Comparison of ENCODE assay signal across 26 mouse cellular contexts in genomic region chrX:11892396-11892795, GRCm38 (mm10).
DNase-seq lines count a peak whose midpoint lies in the region; ATAC-seq and TF ChIP-seq lines count a peak whose summit lies in the region.
"Had no signal": no experiment of that assay in that cellular context is flagged by ENCODE, and none has a peak within 500 bp of the region (broad histone marks: within the 10 kb centered on the region; RNA-seq: fewer than 3 reads in every experiment).

No protein-coding gene starts in this region.

- intact Hi-C loops in left cerebral cortex, postnatal 14 days (cut with DNase I) = no loop called here

- H3K27me3 ChIP-seq in spleen, adult 2 months (ENCODE audit: control insufficient read depth, insufficient read depth, low read length) = no peaks in the 10 kb centered on the region; the same call in 1 of the 2 replicates
- no peaks in the 10 kb centered on the region for H3K27me3 ChIP-seq in splenic B cell, adult 2 months (ENCODE audit: control insufficient read depth, insufficient read depth, low read length, poor library complexity, severe bottlenecking)
- no peaks in the 10 kb centered on the region for H3K27me3 ChIP-seq in thymus, adult 2 months (ENCODE audit: control insufficient read depth, insufficient read depth, low read length)

- no peak for TF ChIP-seq POLR2A in spleen, adult 2 months (IDR thresholded peaks at IDR 0.05; ENCODE audit: low read depth, low read length)
- no peak for TF ChIP-seq POLR2A in thymus, adult 2 months (IDR thresholded peaks at IDR 0.05; ENCODE audit: control insufficient read depth, extremely low read depth, insufficient read depth, low read length, poor library complexity)

- no peaks in the 10 kb centered on the region for H3K36me3 ChIP-seq in spleen, adult 2 months (ENCODE audit: control insufficient read depth, insufficient read depth, low read length)
- H3K36me3 ChIP-seq in splenic B cell, adult 2 months (ENCODE audit: control insufficient read depth, insufficient read depth, low read length, poor library complexity, severe bottlenecking) = no peaks in the 10 kb centered on the region
- H3K36me3 ChIP-seq in thymus, adult 2 months (ENCODE audit: control insufficient read depth, insufficient read depth, low read length) = no peaks in the 10 kb centered on the region
- H3K36me3 ChIP-seq: forebrain, embryonic 10.5 days; G1E; heart, embryonic 12.5 days; heart, embryonic 15.5 days had no signal

- no peak for TF ChIP-seq CTCF in spleen, adult 2 months (IDR thresholded peaks at IDR 0.05; ENCODE audit: extremely low read depth, insufficient read depth, insufficient read length, insufficient replicate concordance)
- no peak for TF ChIP-seq CTCF in thymus, adult 2 months (IDR thresholded peaks at IDR 0.05; ENCODE audit: borderline replicate concordance, control insufficient read depth, extremely low read depth, insufficient read depth, low read length, poor library complexity)

- ATAC-seq in neutrophil, adult 5-6 weeks (ENCODE audit: extremely low read depth, insufficient number of reproducible peaks, low FRiP score, poor library complexity, severe bottlenecking) = peak; percentile 77
- ATAC-seq: forebrain, embryonic 13.5 days; forebrain, postnatal 0 days; hindbrain, postnatal 0 days; Patski had no signal

- H3K27ac ChIP-seq in spleen, adult 2 months (ENCODE audit: insufficient read depth, low read length) = peak overlapping the region; percentile 58
- H3K27ac ChIP-seq in thymus, adult 2 months (ENCODE audit: control insufficient read depth, insufficient read depth, low read length) = no peak overlapping the region
- H3K27ac ChIP-seq: forebrain, embryonic 10.5 days; forebrain, embryonic 13.5 days; gastrocnemius, adult 2 months; heart, embryonic 15.5 days; hindbrain, embryonic 14.5 days; hindbrain, postnatal 0 days had no signal

- H3K4me1 ChIP-seq in spleen, adult 2 months (ENCODE audit: control insufficient read depth, insufficient read depth, insufficient read length) = peaks cover 7% of the 10 kb centered on the region; the same call in 1 of the 2 replicates
- peaks cover 13% of the 10 kb centered on the region for H3K4me1 ChIP-seq in thymus, adult 2 months (replicated peaks; ENCODE audit: control insufficient read depth, insufficient read depth, low read length)
- H3K4me1 ChIP-seq: forebrain, embryonic 13.5 days had no signal

- DNase-seq in B cell, adult 2 months = peak; percentile 58 to 71
- DNase-seq in spleen, adult 2 months (ENCODE audit: low read depth in 1 of 2, low spot score in 2 of 2) = peak; percentile 52 to 59
- DNase-seq in splenic B cell, adult 2 months (ENCODE audit: low read depth, low spot score) = peak; percentile 83
- no peak for DNase-seq in thymus, adult 2 months
- DNase-seq in left cerebral cortex, postnatal 14 days (ENCODE audit: low spot score in 2 of 2) = no peak
- no peak for DNase-seq in heart, adult 11 months
- DNase-seq: adrenal gland, postnatal 10 days; adrenal gland, postnatal 36 days; cerebellum, adult 18-20 months; cerebellum, adult 9-10 months; cerebellum, postnatal 14 days; forebrain, postnatal 0 days; gastrocnemius, adult 2 months; gastrocnemius, postnatal 14 days; heart, adult 18-20 months; heart, postnatal 10 days; heart, postnatal 4 days had no signal

- WGBS in spleen, adult 2 months = 63% methylated on average over 5 of the region's 5 CpGs
- WGBS in thymus, adult 2 months = 93% methylated on average over 5 of the region's 5 CpGs

- H3K4me3 ChIP-seq in spleen, adult 2 months (ENCODE audit: extremely low read depth, insufficient read depth, insufficient read length) = no peak overlapping the region
- H3K4me3 ChIP-seq in thymus, adult 2 months (ENCODE audit: control insufficient read depth, insufficient read depth, low read length) = no peak overlapping the region
- H3K4me3 ChIP-seq: forebrain, embryonic 10.5 days; forebrain, embryonic 13.5 days; gastrocnemius, adult 2 months; heart, embryonic 12.5 days; heart, embryonic 15.5 days had no signal

Comparison
In these comparisons a context has a peak if more than half of its experiments do, and no peak if none do; other contexts are left out.
1. DNase-seq: peak in B cell, adult 2 months (2 of 2), spleen, adult 2 months (2 of 2) and splenic B cell, adult 2 months (single experiment); none in thymus, adult 2 months (single experiment), left cerebral cortex, postnatal 14 days (0 of 2) and heart, adult 11 months (single experiment).